Mouse (Mus musculus): Measurements from ENCODE around the gene Phldb3.

Phldb3 gene

GRCm38 (mm10) chr7:24637046-24637445, 26.5 kb downstream of the Phldb3 start:
- DNase-seq, result no peak

GRCm38 (mm10) chr7:24638026-24638856, 27.7 kb downstream of the Phldb3 start:
- peak; percentile 26 to 37 for DNase-seq

GRCm38 (mm10) chr7:24640450-24640849, 29.9 kb downstream of the Phldb3 start:
- no peak for DNase-seq

GRCm38 (mm10) chr7:24642491-24642890, 31.9 kb downstream of the Phldb3 start:
- peak; percentile 78 to 82 for DNase-seq

GRCm38 (mm10) chr7:24644492-24644891, 33.9 kb downstream of the Phldb3 start:
- no peak for DNase-seq

DNA sequence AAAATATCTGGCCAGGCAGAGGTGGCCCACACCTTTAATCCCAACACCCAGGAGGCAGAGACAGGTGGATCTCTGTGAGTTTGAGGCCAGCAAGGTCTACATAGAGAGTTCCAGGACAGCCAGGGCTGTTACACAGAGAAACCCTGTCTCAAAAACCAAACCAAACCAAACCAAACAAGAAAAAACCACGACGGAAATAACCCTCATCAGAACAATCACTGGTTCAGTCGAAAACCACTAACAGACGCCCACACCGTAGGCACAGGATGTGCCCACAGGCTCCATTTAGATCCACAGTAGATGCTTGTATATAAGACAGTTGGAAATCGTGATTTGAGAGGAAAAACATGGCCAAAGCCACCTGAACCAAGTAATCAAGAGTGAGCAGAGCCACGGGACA, 34.4 kb downstream of the Phldb3 start:
- no peak for DNase-seq

DNA sequence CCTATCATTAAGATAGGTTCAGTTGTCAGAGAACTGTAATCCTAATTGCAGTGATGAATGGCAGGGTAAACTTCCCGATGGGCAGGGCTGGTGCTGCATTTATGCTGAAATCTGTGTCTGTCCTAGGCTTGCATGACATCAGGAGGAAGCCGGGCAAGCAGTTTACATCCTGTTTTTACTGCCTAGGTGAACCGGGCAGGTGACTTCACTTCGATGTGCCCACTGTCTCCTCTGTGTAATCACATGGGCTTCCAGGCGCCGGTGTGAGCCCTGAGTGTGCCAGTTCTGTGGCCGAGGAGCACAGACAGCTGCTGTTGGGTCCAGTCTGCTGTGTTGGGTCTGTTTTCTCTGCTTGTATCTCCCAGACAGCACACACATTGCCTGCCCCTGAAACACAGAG, 35.9 kb downstream of the Phldb3 start:
- DNase-seq, result no peak

DNA sequence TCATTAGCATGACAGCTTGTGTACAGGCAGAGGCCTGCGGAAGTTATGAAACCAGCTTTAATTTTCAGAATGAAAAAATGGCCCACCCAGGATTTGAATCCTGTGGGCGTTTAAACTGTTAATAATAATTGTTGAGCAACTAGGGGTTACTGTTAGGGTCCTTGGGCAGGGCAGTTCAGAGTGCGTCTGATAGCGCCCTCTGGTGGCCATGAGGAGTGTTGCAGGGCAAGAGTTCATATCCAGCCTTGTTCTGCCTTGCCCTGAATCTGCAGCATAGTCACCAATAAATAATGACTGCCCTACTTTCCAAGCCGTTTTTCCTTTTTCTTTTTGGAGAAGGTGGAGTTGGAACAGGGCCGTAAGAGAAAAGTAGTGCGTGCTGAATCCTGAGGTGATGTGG, 43.1 kb downstream of the Phldb3 start:
- peak; percentile 73 to 80 for DNase-seq

DNA sequence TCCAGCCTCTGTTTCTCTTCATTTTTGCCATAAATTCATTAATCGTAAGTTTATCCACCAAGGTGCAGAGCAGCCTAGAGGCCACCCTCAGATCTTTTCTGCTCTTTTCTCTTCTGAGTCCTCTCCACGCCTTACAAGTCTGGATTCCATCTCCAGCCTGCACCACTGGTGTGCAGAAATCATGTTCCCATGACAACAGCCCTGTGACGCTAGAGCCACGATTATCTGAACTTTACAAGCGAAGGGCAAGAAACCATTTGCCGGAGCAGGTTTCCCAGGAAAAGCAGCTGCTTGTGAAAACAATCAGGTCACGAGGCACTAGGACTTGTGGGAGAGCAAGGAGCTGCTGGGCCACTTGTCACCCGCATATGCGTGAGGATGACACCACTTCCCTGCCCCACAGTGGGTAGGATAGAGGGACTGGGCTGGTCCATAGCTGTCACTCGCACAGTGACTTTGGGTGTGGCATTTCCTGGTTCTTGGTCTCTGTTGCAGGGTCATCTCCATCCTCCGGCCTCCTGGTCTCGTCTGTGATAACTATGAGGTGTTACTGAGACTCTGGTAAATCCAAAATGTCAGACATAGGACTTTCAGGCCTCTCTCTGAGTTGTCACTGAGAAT, 49.3 kb downstream of the Phldb3 start:
- DNase-seq, result no peak

DNA sequence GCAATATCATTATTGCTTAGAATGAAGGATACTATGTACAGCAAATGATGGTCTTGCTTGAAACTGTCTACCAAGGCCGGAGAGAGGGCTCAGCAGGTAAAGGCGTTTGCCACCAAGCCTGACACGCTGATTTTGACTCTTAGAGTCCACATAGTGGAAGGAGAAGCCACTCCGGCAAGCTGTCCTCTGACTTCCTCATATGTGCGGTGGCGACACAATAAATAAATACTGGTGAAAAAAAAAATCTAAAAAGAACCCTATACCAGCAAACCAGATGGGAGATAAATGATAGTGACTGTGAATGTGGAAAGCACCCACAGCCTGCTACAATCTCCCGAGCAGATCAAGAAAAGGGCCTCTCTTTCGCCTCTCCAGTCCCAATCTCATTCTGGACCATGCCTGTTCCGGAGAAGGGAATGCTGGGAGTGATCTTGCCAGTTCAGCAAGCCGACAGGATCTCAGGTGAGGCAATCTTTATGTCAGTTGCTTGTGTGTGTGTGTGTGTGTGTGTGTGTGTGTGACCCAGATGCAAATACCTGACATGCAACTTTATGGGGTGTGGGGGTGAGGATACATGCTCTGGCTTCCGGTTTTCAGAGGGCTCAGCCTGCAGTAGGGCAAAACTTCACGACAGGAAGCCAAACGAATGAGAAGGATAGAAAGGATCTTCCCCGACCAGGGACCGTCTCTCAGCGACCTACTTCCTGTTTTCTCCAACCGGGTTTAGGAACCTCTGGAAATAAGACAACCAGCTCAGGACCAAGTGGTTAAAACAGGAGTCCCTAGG, 50.7 kb downstream of the Phldb3 start:
- DNase-seq, result no peak

DNA sequence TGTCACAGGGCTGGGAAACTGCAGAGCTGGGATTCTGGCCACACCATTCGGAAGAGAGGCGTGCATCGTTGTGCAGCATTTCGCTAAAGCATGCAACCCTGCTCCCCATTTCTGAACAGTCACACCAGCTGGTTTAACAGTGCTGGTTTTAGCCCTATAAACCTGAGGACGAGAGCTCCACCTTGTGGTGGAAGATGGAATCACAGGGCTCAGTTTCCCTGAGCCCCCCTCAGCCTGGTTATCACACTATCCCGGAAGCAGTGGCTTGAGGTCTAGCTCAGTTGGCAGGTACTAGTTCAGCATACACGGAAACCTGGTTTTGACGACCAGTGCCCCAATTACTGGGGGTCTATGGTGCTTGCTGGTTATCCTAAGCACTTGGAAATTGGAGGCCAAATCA, 52.0 kb downstream of the Phldb3 start:
- peak; percentile 82 to 83 for DNase-seq

DNA sequence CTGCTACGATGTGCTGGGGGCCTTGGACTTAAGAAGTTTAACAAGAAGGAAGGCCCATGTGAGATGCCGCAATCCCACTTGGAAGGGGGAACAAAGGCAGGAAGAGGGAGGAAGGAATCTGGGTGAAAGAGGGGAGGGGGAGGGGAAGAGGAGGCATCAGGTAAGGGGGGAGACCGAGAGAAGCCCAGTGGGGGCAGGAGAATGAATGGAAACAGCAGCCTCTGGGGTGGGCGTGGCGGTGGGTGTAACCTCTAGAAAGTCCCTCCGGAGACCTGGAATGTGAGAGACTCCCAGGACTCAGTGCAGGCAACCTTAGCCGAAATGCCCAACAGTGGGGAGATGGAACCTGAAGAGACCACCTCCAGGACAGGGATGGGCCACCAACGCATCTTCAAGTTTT, 53.7 kb downstream of the Phldb3 start:
- no peak for DNase-seq

- DNase-seq, result no peak
These were observed 54.4 kb downstream of the Phldb3 start for GRCm38 (mm10) chr7:24664959-24665358.

DNA sequence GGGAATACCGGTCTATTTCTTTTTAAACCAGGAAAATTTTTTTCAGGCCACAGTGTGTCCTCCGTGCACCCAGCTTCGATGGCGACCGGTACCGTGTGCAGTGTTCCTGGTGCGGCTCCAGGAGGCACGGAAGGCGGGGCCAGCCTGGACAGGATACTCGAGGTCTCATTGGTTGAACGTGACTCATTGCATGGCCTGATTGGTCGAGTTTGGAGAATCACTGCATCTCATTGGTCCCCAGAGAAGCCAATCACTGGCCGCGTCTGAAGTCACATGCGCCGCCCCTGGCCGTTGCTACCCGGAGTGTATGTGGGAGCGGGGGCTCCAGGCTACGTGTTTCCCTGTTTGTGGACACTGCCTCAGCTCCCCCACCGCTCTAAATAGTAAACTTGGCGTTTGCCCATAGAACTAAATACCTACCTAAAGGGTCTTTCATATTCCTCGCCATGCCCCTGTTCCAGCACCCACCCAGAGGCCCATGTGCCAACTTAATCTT, 61.4 kb downstream of the Phldb3 start:
- no peak for DNase-seq

DNA sequence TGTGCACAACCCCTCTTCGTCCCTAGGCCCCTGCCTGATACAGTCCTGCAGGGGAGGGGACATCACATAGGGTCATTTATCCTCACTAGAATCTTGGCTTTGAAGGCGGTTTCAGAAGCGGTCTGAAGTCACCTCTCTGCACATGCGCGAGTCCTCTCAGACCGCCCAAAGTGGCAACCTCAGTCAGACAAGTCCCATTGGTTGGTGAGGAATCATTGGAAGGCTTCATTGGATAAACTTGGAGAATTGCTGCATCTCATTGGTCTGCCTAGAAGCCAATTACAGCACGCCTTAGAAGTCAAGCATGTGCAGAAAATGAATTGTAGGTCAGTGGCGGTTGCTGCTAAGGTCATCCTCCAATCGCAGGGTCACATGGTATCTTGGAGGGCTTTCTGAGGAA, 66.0 kb downstream of the Phldb3 start, which contains the start of gene Tex101:
Gene Tex101 (minus strand): TSS at position 101 of the 400 bp plus-strand sequence.
- DNase-seq, result no peak
